Mouse (Mus musculus): Measurements from ENCODE around the gene Olfr1346. TPM values are rescaled to one million over a fixed set of nuclear protein-coding genes. Genes with fewer than 3 reads are reported as not detected.

The Olfr1346 gene
- polyA plus RNA-seq, 1 experiment = not detected

DNA sequence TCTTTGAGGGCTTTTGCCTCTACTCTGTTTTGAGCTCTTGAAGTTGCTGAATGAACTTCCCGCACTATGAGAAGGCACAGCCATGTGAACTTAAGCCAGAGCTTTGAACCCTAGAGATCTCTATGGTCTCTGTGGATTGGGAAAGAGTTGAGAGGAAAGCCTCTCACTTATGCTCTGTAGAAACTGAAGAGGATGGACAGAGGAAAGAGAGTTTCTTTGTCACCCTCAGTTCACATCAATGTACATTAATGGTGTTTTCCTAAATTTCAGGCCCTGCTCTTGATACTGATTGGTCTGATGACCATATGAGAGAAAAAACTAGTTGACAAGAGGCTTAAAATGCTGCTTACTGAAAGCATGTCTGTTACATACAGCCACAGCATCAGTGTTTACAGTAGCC, 41.7 kb downstream of the Olfr1346 start, which contains the start of gene Olfr1348:
Gene Olfr1348, minus strand, starts transcription at position 101 of the 400 bp plus-strand sequence.
- no peaks in the 10 kb centered on the region; the same call in 1 of the 2 replicates for H3K27me3 ChIP-seq (ENCODE audit: control insufficient read depth, insufficient read depth, low read length, poor library complexity, severe bottlenecking)
- H3K4me3 ChIP-seq (ENCODE audit: low read depth, low read length) = no peak within 1 kb of the TSS
- no peak within 1 kb of the TSS for H3K27ac ChIP-seq (ENCODE audit: insufficient read depth, low read length)
- no peaks in the 10 kb centered on the region for H3K36me3 ChIP-seq (ENCODE audit: control insufficient read depth, insufficient read depth, low read length, poor library complexity, severe bottlenecking)
- no peaks in the 10 kb centered on the region for H3K4me1 ChIP-seq (ENCODE audit: control insufficient read depth, insufficient read depth, low read length)
- H3K9me3 ChIP-seq (replicated peaks; ENCODE audit: control insufficient read depth, insufficient read depth, low read length, poor library complexity, severe bottlenecking) = no peaks in the 10 kb centered on the region
- TF ChIP-seq EP300 (IDR thresholded peaks at IDR 0.05; ENCODE audit: insufficient read depth, low read depth, low read length) (no peak), CTCF (IDR thresholded peaks at IDR 0.05; ENCODE audit: low read depth, low read length) (no peak), POLR2A (IDR thresholded peaks at IDR 0.05; ENCODE audit: insufficient read depth, low read length) (no peak)
- no peak within 1 kb of the TSS for H3K9ac ChIP-seq (ENCODE audit: low read depth, poor library complexity, severe bottlenecking)

DNA sequence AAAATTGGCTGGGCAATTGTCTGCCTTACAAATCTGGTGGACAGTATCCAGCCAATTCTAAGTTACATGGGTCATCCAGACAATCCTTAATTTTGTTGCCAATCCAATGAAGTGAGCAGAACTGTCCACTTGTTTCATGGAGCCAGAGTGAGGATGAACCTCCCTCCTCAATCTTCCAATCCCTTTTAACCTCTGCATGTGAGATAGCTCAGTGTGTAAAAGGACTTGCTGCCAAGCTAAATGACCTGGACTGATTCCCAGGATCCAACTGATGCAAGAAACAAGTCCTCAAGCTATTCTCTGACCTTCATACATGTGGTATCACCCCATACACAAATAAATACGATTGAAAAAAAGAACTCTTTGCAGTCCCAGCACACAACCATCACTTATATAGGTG, 54.8 kb downstream of the Olfr1346 start:
- no peaks in the 10 kb centered on the region for H3K27me3 ChIP-seq (ENCODE audit: control insufficient read depth, insufficient read depth, low read length, poor library complexity, severe bottlenecking)
- H3K9ac ChIP-seq (ENCODE audit: low read depth, poor library complexity, severe bottlenecking) = no peak overlapping the region
- H3K4me3 ChIP-seq (ENCODE audit: low read depth, low read length) = no peak overlapping the region
- H3K27ac ChIP-seq (ENCODE audit: insufficient read depth, low read length) = no peak overlapping the region
- H3K9me3 ChIP-seq (replicated peaks; ENCODE audit: control insufficient read depth, insufficient read depth, low read length, poor library complexity, severe bottlenecking) = no peaks in the 10 kb centered on the region
- TF ChIP-seq CTCF (IDR thresholded peaks at IDR 0.05; ENCODE audit: low read depth, low read length) (no peak), POLR2A (IDR thresholded peaks at IDR 0.05; ENCODE audit: insufficient read depth, low read length) (no peak), EP300 (IDR thresholded peaks at IDR 0.05; ENCODE audit: insufficient read depth, low read depth, low read length) (no peak)
- H3K36me3 ChIP-seq (ENCODE audit: control insufficient read depth, insufficient read depth, low read length, poor library complexity, severe bottlenecking) = no peaks in the 10 kb centered on the region
- no peaks in the 10 kb centered on the region for H3K4me1 ChIP-seq (ENCODE audit: control insufficient read depth, insufficient read depth, low read length)

- no peaks in the 10 kb centered on the region for H3K27me3 ChIP-seq (ENCODE audit: control insufficient read depth, insufficient read depth, low read length, poor library complexity, severe bottlenecking)
- no peaks in the 10 kb centered on the region for H3K9me3 ChIP-seq (replicated peaks; ENCODE audit: control insufficient read depth, insufficient read depth, low read length, poor library complexity, severe bottlenecking)
- H3K36me3 ChIP-seq (ENCODE audit: control insufficient read depth, insufficient read depth, low read length, poor library complexity, severe bottlenecking) = no peaks in the 10 kb centered on the region
- no peak within 1 kb of the TSS for H3K27ac ChIP-seq (ENCODE audit: insufficient read depth, low read length)
- TF ChIP-seq CTCF (IDR thresholded peaks at IDR 0.05; ENCODE audit: low read depth, low read length) (no peak), POLR2A (IDR thresholded peaks at IDR 0.05; ENCODE audit: insufficient read depth, low read length) (no peak), EP300 (IDR thresholded peaks at IDR 0.05; ENCODE audit: insufficient read depth, low read depth, low read length) (no peak)
- no peak within 1 kb of the TSS for H3K9ac ChIP-seq (ENCODE audit: low read depth, poor library complexity, severe bottlenecking)
- no peak within 1 kb of the TSS for H3K4me3 ChIP-seq (ENCODE audit: low read depth, low read length)
- H3K4me1 ChIP-seq (ENCODE audit: control insufficient read depth, insufficient read depth, low read length) = no peaks in the 10 kb centered on the region
Observed at GRCm38 (mm10) chr7:6522850-6523249, 55.9 kb downstream of the Olfr1346 start, which contains the start of gene Olfr1349. Gene Olfr1349, minus strand, starts transcription at chr7:6522950.

DNA sequence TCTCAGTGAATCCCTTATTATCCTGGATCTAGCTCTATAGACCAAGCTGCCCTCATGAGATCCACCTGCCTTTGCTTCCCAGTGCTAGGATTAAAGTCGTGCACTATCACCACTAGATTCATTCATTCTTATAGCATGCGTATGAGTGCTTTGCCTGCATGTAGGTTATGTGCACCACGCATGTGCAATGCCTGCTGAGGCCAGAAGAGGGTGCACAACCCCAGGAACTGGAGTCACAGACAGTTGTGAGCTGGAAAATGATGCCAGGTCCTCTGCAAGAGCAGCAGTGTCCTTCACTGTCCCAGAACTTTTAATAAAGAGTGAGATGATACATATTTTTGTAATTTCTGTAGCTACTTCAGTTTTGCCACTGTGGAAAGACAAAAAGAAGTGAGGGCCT, 58.1 kb downstream of the Olfr1346 start:
- H3K27ac ChIP-seq (ENCODE audit: insufficient read depth, low read length) = no peak overlapping the region
- H3K36me3 ChIP-seq (ENCODE audit: control insufficient read depth, insufficient read depth, low read length, poor library complexity, severe bottlenecking) = no peaks in the 10 kb centered on the region
- no peaks in the 10 kb centered on the region for H3K9me3 ChIP-seq (replicated peaks; ENCODE audit: control insufficient read depth, insufficient read depth, low read length, poor library complexity, severe bottlenecking)
- no peaks in the 10 kb centered on the region for H3K27me3 ChIP-seq (ENCODE audit: control insufficient read depth, insufficient read depth, low read length, poor library complexity, severe bottlenecking)
- no peak overlapping the region for H3K9ac ChIP-seq (ENCODE audit: low read depth, poor library complexity, severe bottlenecking)
- no peaks in the 10 kb centered on the region for H3K4me1 ChIP-seq (ENCODE audit: control insufficient read depth, insufficient read depth, low read length)
- TF ChIP-seq CTCF (IDR thresholded peaks at IDR 0.05; ENCODE audit: low read depth, low read length) (peak; percentile 64), POLR2A (IDR thresholded peaks at IDR 0.05; ENCODE audit: insufficient read depth, low read length) (no peak), EP300 (IDR thresholded peaks at IDR 0.05; ENCODE audit: insufficient read depth, low read depth, low read length) (no peak)
- no peak overlapping the region for H3K4me3 ChIP-seq (ENCODE audit: low read depth, low read length)

- H3K27ac ChIP-seq (ENCODE audit: insufficient read depth, low read length) = no peak overlapping the region
- H3K4me3 ChIP-seq (ENCODE audit: low read depth, low read length) = no peak overlapping the region
- H3K9me3 ChIP-seq (replicated peaks; ENCODE audit: control insufficient read depth, insufficient read depth, low read length, poor library complexity, severe bottlenecking) = no peaks in the 10 kb centered on the region
- H3K4me1 ChIP-seq (ENCODE audit: control insufficient read depth, insufficient read depth, low read length) = no peaks in the 10 kb centered on the region
- no peaks in the 10 kb centered on the region for H3K36me3 ChIP-seq (ENCODE audit: control insufficient read depth, insufficient read depth, low read length, poor library complexity, severe bottlenecking)
- no peak overlapping the region for H3K9ac ChIP-seq (ENCODE audit: low read depth, poor library complexity, severe bottlenecking)
- TF ChIP-seq EP300 (IDR thresholded peaks at IDR 0.05; ENCODE audit: insufficient read depth, low read depth, low read length) = no peak
- TF ChIP-seq CTCF (IDR thresholded peaks at IDR 0.05; ENCODE audit: low read depth, low read length) = peak; percentile 77
- no peak for TF ChIP-seq POLR2A (IDR thresholded peaks at IDR 0.05; ENCODE audit: insufficient read depth, low read length)
- H3K27me3 ChIP-seq (ENCODE audit: control insufficient read depth, insufficient read depth, low read length, poor library complexity, severe bottlenecking) = no peaks in the 10 kb centered on the region
Observed at GRCm38 (mm10) chr7:6526141-6526540, 59.2 kb downstream of the Olfr1346 start.

Other genes starting within 250 kb of the Olfr1346 start
- 0.33 and 0.40 TPM in 2 replicates for gene Zscan5b, start 244.8 kb upstream of the Olfr1346 start, polyA plus RNA-seq (2011; ENCODE audit: insufficient read depth, insufficient read length, low read depth, missing spikeins)
- gene Epp13, start 214.4 kb upstream of the Olfr1346 start, polyA plus RNA-seq (2011; ENCODE audit: insufficient read depth, insufficient read length, low read depth, missing spikeins) = 40.1 and 42.4 TPM in 2 replicates
- gene Zfp667, start 180.5 kb upstream of the Olfr1346 start, polyA plus RNA-seq (2011; ENCODE audit: insufficient read depth, insufficient read length, low read depth, missing spikeins) = 12.7 and 12.8 TPM in 2 replicates
- 4.4 and 6.2 TPM in 2 replicates for gene Zfp583, start 135.8 kb upstream of the Olfr1346 start, polyA plus RNA-seq (2011; ENCODE audit: insufficient read depth, insufficient read length, low read depth, missing spikeins)
- gene Gm3854, start 123.3 kb upstream of the Olfr1346 start, polyA plus RNA-seq (2011; ENCODE audit: insufficient read depth, insufficient read length, low read depth, missing spikeins) = 3.2 and 3.8 TPM in 2 replicates
- gene Zfp78, start 103.8 kb upstream of the Olfr1346 start, polyA plus RNA-seq (2011; ENCODE audit: insufficient read depth, insufficient read length, low read depth, missing spikeins) = 0.59 and 1.2 TPM in 2 replicates
- gene Zfp28, start 83.8 kb upstream of the Olfr1346 start, polyA plus RNA-seq (2011; ENCODE audit: insufficient read depth, insufficient read length, low read depth, missing spikeins) = 3.2 and 4.5 TPM in 2 replicates
- 1.1 and 1.3 TPM in 2 replicates for gene Smim17, start 68.4 kb upstream of the Olfr1346 start, polyA plus RNA-seq (2011; ENCODE audit: insufficient read depth, insufficient read length, low read depth, missing spikeins)
- gene Gm20715, start 56.8 kb upstream of the Olfr1346 start, polyA plus RNA-seq (2011; ENCODE audit: insufficient read depth, insufficient read length, low read depth, missing spikeins) = 0.32 and 0.34 TPM in 2 replicates
- gene Olfr1344, start 28.4 kb upstream of the Olfr1346 start, polyA plus RNA-seq (2011; ENCODE audit: insufficient read depth, insufficient read length, low read depth, missing spikeins) = not detected in 2 replicates
- gene Olfr1336, start 10.9 kb upstream of the Olfr1346 start, polyA plus RNA-seq (2011; ENCODE audit: insufficient read depth, insufficient read length, low read depth, missing spikeins) = not detected in 2 replicates
- not detected in 2 replicates for gene Olfr5, start 19.8 kb downstream of the Olfr1346 start, polyA plus RNA-seq (2011; ENCODE audit: insufficient read depth, insufficient read length, low read depth, missing spikeins)
- gene Olfr1347, start 32.7 kb downstream of the Olfr1346 start, polyA plus RNA-seq (2011; ENCODE audit: insufficient read depth, insufficient read length, low read depth, missing spikeins) = not detected in 2 replicates
- not detected in 2 replicates for gene Olfr1348, start 41.6 kb downstream of the Olfr1346 start, polyA plus RNA-seq (2011; ENCODE audit: insufficient read depth, insufficient read length, low read depth, missing spikeins)
- 0.48 TPM in 1 of 2 replicates, not detected in the other for gene Olfr1349, start 55.8 kb downstream of the Olfr1346 start, polyA plus RNA-seq (2011; ENCODE audit: insufficient read depth, insufficient read length, low read depth, missing spikeins)
- gene Olfr1350, start 97.7 kb downstream of the Olfr1346 start, polyA plus RNA-seq (2011; ENCODE audit: insufficient read depth, insufficient read length, low read depth, missing spikeins) = not detected in 2 replicates
- 5.2 and 10.3 TPM in 2 replicates for gene Zim1, start 229.3 kb downstream of the Olfr1346 start, polyA plus RNA-seq (2011; ENCODE audit: insufficient read depth, insufficient read length, low read depth, missing spikeins)